Mouse (Mus musculus) gastrocnemius, postnatal 4 days (tissue): ENCODE data around the gene Slc22a14. TPM values are rescaled to one million over a fixed set of nuclear protein-coding genes. Genes with fewer than 3 reads are reported as not detected.
"Not testable (repeated sequence)": the region's sequence is repeated elsewhere in the genome, so short reads cannot be mapped to it uniquely, and the experiment has no call there.

Source experiments
- DNase-seq, 2 experiments: peaks; one replicate each; pipeline ENCODE4 v3.0.0; 2021 to 2022; ENCODE audit warnings: low spot score in 2 of 2, mixed read lengths in 2 of 2
- total RNA-seq, 2 experiments: library from RNA; stranded (reverse); gene quantifications; 2 replicates each; pipeline ENCODE4 v1.2.3; 2021

Slc22a14 gene
- total RNA-seq, 2 experiments from 2014 or later = not detected

DNA sequence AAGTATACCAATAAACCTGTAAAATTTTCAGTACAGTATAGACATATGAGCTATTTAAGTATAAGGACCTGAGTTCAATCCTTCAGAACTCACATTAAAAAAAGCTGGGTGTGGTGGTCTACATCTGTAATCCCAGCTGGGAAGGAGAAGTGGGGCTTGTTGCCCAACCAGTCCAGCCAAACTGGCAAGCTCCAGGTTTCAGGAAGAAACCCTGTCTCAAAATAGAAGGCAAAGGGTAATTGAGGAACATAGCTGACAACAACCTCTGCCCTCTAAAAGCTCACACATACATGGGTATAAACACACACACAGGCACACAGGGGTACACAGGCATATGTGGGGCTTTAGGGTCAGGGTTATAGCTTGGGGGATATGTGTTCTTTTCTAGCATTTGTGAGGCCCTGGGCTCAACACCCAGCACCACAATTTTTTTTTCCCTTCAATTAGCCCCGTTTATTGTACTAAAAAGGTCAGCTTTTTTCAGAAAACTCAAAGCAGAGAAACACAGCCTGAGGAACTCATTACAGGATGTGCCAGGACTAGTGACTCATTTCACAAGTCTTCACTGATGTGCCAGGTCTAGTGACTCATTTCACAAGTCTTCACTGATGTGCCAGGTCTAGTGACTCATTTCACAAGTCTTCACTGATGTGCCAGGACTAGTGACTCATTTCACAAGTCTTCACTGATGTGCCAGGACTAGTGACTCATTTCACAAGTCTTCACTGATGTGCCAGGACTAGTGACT lies 99.8 kb downstream of the Slc22a14 start:
- DNase-seq = not testable (repeated sequence)

DNA sequence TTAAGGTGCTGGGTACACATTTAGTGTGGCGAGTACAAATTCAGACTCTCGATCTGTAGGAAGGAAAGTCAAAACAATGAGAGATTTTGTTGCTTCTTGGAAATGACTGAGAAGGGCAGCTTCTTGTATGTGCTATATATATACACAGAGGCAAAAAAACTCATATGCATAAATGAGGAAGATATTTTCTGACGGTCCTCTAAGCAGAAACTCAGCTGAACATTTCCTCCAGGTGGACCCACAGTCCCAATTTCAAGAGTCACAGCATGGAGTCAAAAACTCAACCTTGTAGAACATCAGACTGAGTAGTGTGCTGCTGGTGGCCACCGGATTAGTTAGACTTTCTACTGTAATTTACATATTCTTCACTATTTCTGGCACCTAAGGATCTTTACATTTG lies 102.3 kb downstream of the Slc22a14 start:
- DNase-seq = no peak

DNA sequence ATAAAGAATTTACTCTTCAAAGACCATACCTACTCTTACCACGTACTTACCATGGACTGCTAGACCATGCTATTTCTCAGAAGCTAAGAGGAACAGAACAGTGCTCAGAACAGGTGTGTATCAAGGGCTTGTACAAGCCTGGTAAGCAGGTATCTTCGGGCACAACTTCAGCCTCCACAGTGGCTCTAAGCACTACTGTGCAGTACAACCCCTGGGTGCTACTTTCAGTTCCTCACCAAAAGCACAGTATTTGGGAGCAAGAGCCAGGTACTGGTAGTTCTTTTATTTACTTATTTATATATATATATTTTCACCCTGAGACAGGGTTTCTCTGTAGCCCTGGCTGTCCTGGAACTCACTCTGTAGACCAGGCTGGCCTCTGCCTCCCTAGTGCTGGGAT lies 104.5 kb downstream of the Slc22a14 start:
- DNase-seq = no peak

DNA sequence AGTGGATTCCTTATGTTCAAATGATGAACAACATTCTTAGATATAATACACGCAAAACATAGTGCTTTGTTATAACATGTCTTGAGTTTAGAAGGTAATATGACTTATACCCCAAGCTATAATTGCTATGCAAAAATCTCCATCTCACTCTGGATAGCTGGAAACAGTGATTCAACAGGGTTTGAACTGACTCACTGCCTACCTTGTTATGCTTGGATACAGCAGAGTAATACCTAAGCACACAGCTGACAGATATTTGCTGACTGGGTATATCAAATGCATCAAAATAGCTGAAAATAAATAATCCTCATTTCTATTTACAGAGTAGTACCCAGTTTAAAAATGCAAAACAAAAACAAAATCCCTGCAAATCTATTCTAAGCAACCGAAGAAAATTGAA lies 106.6 kb downstream of the Slc22a14 start:
- DNase-seq = no peak

DNA sequence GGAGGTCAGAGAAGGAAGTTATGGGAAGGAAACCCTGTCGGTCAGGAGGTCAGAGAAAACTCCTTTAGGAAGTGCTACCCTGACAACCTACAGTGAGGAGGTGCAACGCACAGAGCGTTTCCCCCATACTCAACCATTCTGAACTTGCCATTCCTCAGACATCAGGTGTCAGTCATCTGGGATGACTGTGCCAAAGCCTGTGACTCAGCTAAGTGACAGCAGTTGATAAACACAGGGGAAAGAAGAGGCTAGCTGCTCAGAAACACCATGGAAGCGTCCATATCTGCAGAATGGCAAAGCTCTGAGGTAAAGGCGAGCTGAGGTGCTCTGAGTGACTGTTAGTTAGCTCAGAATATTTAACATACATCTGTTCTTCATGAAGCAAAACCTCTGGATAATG lies 107.2 kb downstream of the Slc22a14 start:
- DNase-seq = no peak

DNA sequence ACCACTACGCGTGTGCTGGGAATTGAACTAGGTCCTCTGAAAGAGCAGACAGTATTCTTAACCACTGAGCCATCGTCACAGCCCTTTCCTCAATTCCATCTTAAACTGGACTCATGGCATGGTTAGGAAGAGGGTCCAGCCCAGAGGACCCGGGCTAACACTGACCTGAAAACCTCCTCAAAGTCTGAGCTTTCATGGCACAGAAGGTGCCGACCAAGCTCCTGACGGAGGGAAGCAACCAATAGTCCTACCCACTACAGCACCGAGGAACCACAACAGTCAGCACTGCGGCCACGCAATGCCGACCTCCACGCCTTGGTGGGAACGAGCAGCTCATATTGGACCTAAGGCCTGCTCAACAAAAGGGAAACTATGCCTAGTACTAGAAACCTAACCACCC lies 109.2 kb downstream of the Slc22a14 start:
- DNase-seq = no peak

DNA sequence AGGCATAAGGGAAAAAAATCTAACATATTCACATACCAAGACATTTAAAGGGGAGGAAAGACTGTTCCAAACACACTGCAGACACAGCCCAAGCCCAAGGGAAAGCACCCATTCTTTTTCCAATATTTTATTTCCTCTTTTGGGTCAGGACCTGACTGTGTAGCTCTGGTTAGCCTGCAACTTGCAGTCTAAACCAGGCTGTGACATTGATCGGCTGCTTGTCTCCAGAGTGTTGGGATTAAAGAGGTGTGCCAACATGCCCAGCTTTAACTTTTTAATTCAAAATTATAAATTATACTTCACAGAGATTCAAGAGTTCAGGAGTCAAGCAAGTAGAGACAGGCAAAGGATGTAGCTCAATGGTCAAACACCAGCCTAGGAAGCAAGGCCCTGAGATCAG lies 110.3 kb downstream of the Slc22a14 start:
- DNase-seq = no peak

DNA sequence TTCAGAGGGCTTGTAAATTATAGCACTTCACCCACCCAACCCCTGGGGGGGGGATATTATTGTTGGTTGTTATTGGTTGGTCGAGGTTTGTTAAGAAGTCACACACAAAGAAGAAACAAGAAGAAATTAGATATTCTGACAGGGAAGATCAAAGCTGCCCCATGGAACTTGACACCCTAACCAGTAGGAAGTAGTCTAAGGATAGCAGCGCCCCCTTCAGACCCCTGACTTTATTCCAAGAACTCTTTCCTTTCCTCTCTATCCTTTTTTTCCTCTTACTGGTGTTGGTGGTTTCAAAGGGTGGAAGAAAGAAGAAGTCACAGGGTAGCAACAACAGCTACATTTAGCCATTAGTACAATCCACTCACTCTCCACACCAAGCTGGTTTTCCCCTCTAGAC lies 111.2 kb downstream of the Slc22a14 start:
- DNase-seq = no peak

DNA sequence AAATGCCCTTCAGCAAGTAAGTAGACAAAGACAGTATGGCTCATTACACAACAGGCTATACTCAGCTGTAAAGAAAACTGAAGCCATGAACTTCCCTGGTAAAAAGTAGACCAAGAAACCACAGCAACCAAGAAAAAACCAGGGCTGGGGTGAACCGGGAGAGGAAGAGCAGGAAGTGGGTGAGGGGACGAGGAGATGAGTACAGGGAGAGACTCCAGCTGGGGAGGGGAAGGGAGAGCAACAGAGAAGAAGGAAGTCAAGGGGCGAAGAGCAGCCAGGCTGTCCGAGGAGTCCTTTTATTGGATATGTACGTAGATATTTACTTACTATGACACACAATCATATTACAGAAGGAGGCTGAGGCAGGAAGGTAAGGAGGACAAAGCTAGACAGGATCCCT lies 117.4 kb downstream of the Slc22a14 start:
- DNase-seq = no peak

DNA sequence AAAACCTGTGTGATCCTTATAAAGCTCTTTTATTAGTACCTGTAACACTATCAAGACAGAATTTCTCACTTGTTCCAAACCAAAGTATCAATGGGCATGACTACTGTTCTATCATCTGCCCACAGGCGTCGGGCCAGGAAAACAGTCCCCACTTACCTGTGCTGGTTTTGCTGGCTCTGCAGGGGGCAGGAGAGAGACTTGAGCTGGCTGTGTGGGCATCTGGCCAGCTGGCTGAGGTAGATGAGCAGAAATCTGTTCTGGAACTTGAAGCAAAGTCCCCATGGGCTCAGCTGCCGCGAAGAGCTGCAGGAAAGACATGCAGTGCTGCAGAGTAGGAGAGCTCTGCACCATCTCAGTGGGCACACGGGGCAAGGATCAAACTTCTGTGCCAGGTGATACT lies 118.5 kb downstream of the Slc22a14 start:
- peak in 1 of 2 experiments; percentile 22 for DNase-seq

DNA sequence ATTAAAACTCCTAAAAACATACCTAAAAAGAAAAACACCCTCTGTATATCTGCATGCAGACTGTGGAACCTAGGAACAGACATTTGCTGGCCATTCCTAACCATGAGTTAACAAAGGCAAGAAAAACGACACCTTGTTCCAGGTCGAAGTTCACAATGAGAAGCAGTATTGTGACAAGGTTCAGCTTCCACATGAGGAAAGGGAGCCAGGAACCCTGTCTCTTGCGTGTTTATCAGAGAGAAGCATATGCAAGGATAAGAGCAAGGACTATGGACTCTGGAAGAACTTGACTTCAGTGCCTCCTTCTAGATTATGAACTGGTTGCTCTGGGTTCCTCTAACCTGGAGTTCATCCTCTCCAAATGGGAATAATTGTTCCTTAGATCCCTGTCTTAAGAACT lies 121.4 kb downstream of the Slc22a14 start:
- DNase-seq = no peak

DNA sequence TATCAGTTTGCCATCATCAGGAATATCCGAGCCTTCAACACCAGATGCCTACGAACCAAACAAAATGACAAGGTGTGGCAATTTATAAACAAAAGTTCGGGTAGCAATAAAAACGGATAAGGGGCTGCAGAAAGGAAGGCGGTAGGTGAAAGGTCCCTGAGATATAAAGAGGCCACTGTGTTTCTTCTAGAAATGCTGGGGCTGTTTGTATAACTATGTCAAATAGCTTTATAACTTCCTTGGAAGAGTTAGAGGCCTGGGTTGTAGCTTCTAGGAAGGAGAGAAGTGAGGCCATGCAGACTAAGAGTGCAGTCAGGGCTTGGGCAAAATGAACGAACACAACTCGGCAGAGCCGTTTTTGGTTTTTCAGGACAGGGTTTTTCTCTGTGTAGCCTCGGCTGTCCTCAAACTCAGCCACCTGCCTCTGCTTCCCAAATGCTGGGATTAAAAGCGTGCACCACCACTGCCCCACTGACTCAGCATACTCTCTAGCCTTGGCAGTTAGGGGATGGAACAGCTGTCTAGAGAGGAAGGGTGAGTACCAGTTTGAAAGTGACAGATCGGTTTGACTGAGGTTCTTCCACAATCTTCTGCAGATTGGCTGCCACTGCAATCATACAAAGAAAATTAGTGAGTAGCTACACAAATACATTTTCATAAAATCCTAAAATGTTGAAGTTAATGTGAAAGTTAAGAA lies 124.0 kb downstream of the Slc22a14 start:
- DNase-seq = no peak

DNA sequence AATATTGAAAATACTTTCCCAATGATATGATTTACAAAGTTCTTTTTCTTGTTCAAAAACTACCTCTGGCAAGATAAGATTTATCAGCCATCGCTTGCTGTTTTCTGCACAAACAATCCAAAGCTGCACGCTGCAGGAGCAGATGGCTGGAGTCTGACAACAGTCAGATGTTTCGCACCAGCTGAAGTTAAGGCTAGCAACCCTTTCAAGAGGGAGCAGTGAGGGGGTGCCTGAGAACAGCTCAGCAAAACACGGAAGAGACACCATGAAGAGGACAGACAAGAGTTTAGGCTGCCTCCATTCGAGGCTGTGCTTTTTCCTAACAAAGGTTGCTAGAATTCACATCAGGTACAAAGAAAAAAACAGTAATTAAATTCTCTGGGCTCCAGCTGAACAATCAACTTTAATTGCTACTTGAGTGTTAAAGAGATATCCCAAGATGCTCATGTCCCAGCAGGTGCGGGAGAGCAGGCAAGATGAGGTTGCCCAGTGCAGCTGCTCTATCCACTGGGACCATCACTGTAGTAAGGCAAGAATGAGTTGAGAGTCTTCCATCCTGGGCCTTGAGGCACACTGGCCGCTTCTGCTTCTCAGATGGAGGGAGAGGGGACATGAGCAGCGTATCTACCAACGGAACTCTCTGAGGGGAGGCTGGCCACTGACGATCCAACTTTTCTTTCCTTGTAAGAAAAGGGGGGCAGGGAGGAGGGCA lies 124.9 kb downstream of the Slc22a14 start:
- DNase-seq = no peak

DNA sequence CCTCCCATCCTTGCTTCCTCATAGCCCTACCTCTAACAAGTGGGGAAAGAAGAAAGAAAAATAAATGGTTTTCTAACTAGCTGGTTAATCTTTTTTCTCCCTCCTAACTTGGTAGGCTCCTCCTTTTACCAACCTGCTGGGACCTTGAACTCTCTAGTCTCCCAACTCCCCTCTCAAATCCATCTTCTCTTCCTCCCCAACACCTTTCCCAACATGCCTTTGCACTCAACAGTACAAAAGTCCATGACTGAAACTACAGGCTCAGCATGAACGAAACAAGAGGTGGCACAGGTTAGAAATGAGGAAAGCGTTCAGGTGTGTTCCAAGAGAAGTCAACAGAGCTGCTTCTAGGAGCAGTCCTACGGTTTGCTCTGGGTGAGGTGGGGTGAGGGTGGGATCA lies 126.1 kb downstream of the Slc22a14 start:
- no peak for DNase-seq

DNA sequence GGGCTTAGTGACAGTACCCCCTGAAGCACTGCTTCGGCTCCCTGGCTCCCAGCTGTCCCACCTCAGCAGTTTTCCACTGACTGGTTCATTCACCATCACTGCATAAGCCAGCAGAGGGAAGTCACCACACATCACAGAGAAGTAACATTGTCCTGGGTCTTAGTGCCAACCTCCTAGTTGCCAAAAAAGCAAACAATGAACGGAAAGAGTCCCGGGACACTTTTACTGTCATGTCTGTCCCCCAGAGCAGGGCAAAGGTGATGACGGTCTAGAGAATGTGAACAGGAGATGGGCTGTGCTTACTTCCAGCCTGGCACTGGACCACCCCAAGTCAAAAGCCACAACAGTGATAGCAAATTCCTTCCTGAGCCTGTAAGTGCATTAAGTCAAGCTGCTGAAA lies 126.6 kb downstream of the Slc22a14 start:
- DNase-seq = no peak

DNA sequence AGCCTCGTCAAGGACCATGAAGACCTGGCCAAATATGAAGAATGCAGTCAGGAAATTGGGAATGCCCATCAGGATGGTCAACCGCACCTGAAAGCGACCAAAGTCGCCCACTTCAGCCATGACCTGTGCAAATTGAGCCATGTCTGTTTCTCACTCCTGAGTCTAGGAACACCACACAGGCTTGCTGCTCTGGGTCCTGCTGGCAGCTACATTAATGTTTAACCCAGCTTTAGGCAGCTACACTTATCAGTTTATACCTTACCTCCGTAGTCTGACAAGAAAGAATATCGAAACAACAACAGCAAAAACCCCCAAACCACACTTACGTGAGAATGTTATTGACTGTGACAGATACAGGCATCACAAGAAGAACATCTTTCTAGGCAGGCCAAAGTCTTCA lies 133.8 kb downstream of the Slc22a14 start:
- no peak for DNase-seq

DNA sequence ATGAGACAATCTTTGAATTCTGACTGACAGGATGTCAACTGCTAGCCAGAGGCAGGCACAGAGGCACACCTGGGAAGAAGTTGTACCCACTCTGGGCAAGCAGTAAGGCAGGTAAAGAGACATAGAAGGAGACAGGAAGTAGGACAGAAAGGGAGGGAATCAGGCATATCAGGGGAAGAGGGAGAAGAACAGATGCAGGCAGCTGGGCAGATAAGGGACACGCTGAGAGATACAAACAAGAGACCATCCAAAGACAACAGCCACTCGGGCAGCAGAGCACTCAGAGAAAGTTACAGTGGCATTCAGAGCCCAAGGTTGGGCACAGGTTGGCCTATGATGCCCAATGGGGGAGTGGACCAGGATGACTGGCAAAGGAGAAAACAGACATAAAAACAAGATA lies 134.5 kb downstream of the Slc22a14 start:
- no peak for DNase-seq

DNA sequence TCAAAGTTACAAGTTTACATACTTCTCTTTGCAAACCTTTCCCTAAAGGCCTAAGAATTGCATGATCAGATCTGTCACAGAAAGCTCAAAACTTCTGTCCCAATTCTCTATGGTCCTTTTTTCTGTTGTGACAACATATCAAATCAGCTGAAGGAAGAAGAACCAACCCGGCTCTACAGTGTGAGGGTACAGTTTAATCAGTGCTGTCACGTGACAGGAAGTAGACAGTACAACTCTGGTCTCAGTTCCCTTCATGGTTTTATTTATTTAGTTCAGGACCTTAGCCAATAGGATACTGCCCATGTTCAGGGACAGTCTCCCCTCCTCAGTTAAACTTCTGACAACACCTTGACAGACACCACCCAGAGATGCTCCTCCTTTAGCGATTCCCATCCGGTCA lies 145.1 kb downstream of the Slc22a14 start:
- no peak for DNase-seq

DNA sequence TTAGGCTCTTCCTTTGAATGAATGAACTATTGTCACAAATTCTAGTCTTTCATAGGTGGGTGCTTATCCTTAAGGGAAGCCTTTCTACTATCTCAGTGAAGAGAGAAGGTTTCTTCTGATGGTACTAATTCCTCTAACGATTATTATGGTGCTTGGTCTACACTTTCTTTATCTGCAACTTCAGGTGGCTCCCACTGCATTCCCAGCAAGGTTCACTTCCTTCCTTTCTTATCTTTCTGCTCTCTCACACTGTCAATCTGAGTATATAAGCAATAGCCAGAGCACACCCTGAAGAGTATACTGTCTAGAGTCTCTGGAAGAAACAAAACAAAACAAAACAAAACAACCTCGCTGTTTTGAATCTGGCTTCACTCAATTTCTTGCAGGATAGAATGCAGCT lies 145.7 kb downstream of the Slc22a14 start:
- no peak for DNase-seq

DNA sequence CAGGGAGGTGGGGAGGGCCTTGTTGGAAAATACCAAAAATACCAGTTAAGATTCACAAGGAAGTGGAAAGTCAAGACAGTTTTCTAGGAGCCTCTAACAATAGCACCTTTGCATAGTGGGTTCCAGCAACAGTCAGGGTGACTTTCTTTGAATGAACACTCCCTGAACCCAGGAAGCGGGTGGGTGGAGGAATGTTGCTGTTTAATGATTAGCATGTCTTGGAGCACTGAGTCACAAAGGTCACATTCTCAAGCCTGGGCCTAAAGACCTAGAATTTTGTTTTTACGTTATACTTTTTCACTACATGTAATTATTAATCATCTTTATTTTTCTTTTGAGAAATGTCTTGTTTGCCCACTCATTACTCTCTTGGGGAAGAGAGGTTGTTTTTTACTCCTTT lies 150.0 kb downstream of the Slc22a14 start:
- not testable (repeated sequence) for DNase-seq

DNA sequence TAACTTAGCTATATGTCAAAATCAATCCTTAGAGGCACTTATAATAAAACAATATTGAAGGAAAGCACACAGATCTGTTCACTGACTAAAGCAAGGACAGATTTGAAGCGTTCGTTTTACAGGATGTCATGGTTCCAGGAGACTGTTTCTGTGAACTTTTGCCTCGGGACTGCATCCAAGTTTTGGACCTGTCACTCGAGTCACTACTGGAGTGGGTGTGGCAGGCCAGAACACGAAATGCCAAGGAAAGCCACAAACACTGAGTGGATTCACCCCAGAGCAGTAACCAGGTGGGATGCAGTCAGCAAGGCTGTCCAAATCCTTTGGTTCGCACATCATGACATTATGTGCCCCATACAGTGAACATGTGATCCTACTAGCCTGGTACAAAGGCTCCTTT lies 150.8 kb downstream of the Slc22a14 start:
- no peak for DNase-seq

DNA sequence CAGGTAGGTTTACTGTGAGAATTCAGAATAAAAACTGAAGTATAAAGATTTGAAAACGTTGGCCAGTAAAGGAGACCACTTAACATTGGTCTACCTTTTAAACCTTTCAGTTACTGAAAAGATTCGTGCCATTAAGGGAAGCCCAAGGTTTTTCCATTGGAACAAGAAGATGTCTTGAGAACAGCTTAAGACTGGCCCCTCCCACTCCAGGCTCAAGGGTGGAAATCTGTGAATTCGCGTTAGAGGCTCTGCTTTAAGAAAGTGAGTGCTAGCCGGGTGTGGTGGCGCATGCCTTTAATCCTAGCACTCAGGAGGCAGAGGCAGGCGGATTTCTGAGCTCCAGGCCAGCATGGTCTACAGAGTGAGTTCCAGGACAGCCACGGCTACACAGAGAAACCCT lies 152.4 kb downstream of the Slc22a14 start:
- no peak for DNase-seq
